Mouse (Mus musculus): ENCODE results near the gene Stt3a. TPM values are rescaled to one million over a fixed set of nuclear protein-coding genes. Genes with fewer than 3 reads are reported as not detected.
A peak's percentile ranks its signal among the peaks of the same experiment; 100 is the strongest.

The Stt3a gene
- polyA plus RNA-seq, 1 experiment from 2014 or later: 370 TPM

GRCm38 (mm10) chr9:36794487-36794886 lies 27.0 kb upstream of the Stt3a start:
- no peak overlapping the region for H3K9ac ChIP-seq
- H3K4me3 ChIP-seq (replicated peaks): no peak overlapping the region
- H3K27me3 ChIP-seq (replicated peaks): no peaks in the 10 kb centered on the region
- no peak overlapping the region for H3K27ac ChIP-seq
- WGBS: 75% methylated on average over 2 of the region's 2 CpGs
- peaks cover 5% of the 10 kb centered on the region for H3K36me3 ChIP-seq
- no peak overlapping the region for H3K4me2 ChIP-seq (replicated peaks)
- no peaks in the 10 kb centered on the region for H3K9me3 ChIP-seq
- no peak for ATAC-seq
- H3K4me1 ChIP-seq (replicated peaks): peaks cover 5% of the 10 kb centered on the region; the same call in 1 of the 2 replicates

GRCm38 (mm10) chr9:36792191-36792590 lies 24.7 kb upstream of the Stt3a start:
- Histone ChIP-seq H3K27ac (no peak overlapping the region), H3K9me3 (no peaks in the 10 kb centered on the region), H3K4me2 (replicated peaks) (no peak overlapping the region), H3K4me1 (replicated peaks) (peaks cover 5% of the 10 kb centered on the region; the same call in 1 of the 2 replicates), H3K27me3 (replicated peaks) (no peaks in the 10 kb centered on the region), H3K9ac (no peak overlapping the region), H3K36me3 (peaks cover 14% of the 10 kb centered on the region), H3K4me3 (replicated peaks) (no peak overlapping the region)
- no peak for ATAC-seq
- WGBS: 75% methylated on average over 3 of the region's 3 CpGs

- H3K27ac ChIP-seq: no peak overlapping the region
- peaks cover 18% of the 10 kb centered on the region for H3K36me3 ChIP-seq
- no peak overlapping the region for H3K4me2 ChIP-seq (replicated peaks)
- 79% methylated on average over 2 of the region's 2 CpGs for WGBS
- no peaks in the 10 kb centered on the region for H3K4me1 ChIP-seq (replicated peaks)
- no peak for ATAC-seq
- no peak overlapping the region for H3K9ac ChIP-seq
- no peak overlapping the region for H3K4me3 ChIP-seq (replicated peaks)
- no peaks in the 10 kb centered on the region for H3K9me3 ChIP-seq
- H3K27me3 ChIP-seq (replicated peaks): no peaks in the 10 kb centered on the region
These were observed 16.4 kb upstream of the Stt3a start for GRCm38 (mm10) chr9:36783921-36784320.

- no peak for ATAC-seq
- H3K4me2 ChIP-seq (replicated peaks): peak overlapping the region; percentile 73; the same call in 1 of the 2 replicates
- peaks cover 2% of the 10 kb centered on the region; the same call in 1 of the 2 replicates for H3K36me3 ChIP-seq
- H3K9ac ChIP-seq: no peak overlapping the region
- 93% methylated on average over 1 of the region's 1 CpGs for WGBS
- H3K4me3 ChIP-seq (replicated peaks): no peak overlapping the region
- no peaks in the 10 kb centered on the region for H3K27me3 ChIP-seq (replicated peaks)
- H3K9me3 ChIP-seq: no peaks in the 10 kb centered on the region
- H3K4me1 ChIP-seq (replicated peaks): 0 out of 2 replicates have a peak, but pooled peaks cover 4% of the 10 kb centered on the region
- H3K27ac ChIP-seq: no peak overlapping the region
These were observed 1.6 kb upstream of the Stt3a start for GRCm38 (mm10) chr9:36769048-36769413.

- Histone ChIP-seq H3K4me3 (replicated peaks) (peak overlapping the region; percentile 96), H3K27ac (peak overlapping the region; percentile 88), H3K27me3 (replicated peaks) (no peaks in the 10 kb centered on the region), H3K4me1 (replicated peaks) (0 out of 2 replicates have a peak, but pooled peaks cover 4% of the 10 kb centered on the region), H3K9ac (peak overlapping the region; percentile 74), H3K36me3 (peaks cover 6% of the 10 kb centered on the region; the same call in 1 of the 2 replicates), H3K9me3 (no peaks in the 10 kb centered on the region), H3K4me2 (replicated peaks) (peak overlapping the region; percentile 73)
- ATAC-seq: peak; percentile 32
- WGBS: 11% methylated on average over 25 of the region's 25 CpGs
These were observed 923 bp upstream of the Stt3a start for GRCm38 (mm10) chr9:36768156-36769047.

GRCm38 (mm10) chr9:36764378-36764777 lies 3.1 kb downstream of the Stt3a start:
- H3K4me3 ChIP-seq (replicated peaks): no peak overlapping the region
- H3K9ac ChIP-seq: no peak overlapping the region
- no peaks in the 10 kb centered on the region for H3K9me3 ChIP-seq
- H3K36me3 ChIP-seq: peaks cover 8% of the 10 kb centered on the region; the same call in 1 of the 2 replicates
- 93% methylated on average over 1 of the region's 1 CpGs for WGBS
- no peak for ATAC-seq
- H3K27me3 ChIP-seq (replicated peaks): no peaks in the 10 kb centered on the region
- no peak overlapping the region for H3K27ac ChIP-seq
- no peak overlapping the region for H3K4me2 ChIP-seq (replicated peaks)
- 0 out of 2 replicates have a peak, but pooled peaks cover 4% of the 10 kb centered on the region for H3K4me1 ChIP-seq (replicated peaks)

GRCm38 (mm10) chr9:36727034-36727755 lies 40.3 kb downstream of the Stt3a start, which contains the start of gene Chek1:
Chek1 (minus strand) TSS chr9:36727065.
- Histone ChIP-seq H3K36me3 (peaks cover 6% of the 10 kb centered on the region; the same call in 1 of the 2 replicates), H3K4me2 (replicated peaks) (peak within 1 kb of the TSS; percentile 80), H3K4me1 (replicated peaks) (0 out of 2 replicates have a peak, but pooled peaks cover 3% of the 10 kb centered on the region), H3K27me3 (replicated peaks) (no peaks in the 10 kb centered on the region), H3K9ac (peak within 1 kb of the TSS; percentile 55), H3K27ac (peak within 1 kb of the TSS; percentile 84), H3K4me3 (replicated peaks) (peak within 1 kb of the TSS; percentile 55), H3K9me3 (no peaks in the 10 kb centered on the region)
- 4% methylated on average over 12 of the region's 12 CpGs for WGBS
- peak; percentile 31; the same call in 1 of the 2 replicates for ATAC-seq

- peaks cover 5% of the 10 kb centered on the region; the same call in 1 of the 2 replicates for H3K36me3 ChIP-seq
- peak overlapping the region; percentile 55 for H3K4me3 ChIP-seq (replicated peaks)
- H3K4me1 ChIP-seq (replicated peaks): 0 out of 2 replicates have a peak, but pooled peaks cover 3% of the 10 kb centered on the region
- peak overlapping the region; percentile 55 for H3K9ac ChIP-seq
- peak overlapping the region; percentile 84 for H3K27ac ChIP-seq
- H3K27me3 ChIP-seq (replicated peaks): no peaks in the 10 kb centered on the region
- peak overlapping the region; percentile 80 for H3K4me2 ChIP-seq (replicated peaks)
- peak; percentile 96 for ATAC-seq
- WGBS: under 1% methylated on average over 53 of the region's 53 CpGs
- no peaks in the 10 kb centered on the region for H3K9me3 ChIP-seq
These were observed 41.1 kb downstream of the Stt3a start for GRCm38 (mm10) chr9:36726131-36727033.

- no peak overlapping the region for H3K9ac ChIP-seq
- 73% methylated on average over 3 of the region's 3 CpGs for WGBS
These were observed 50.9 kb downstream of the Stt3a start for GRCm38 (mm10) chr9:36716624-36717023.

GRCm38 (mm10) chr9:36707304-36707703 lies 60.2 kb downstream of the Stt3a start:
- no peak for ATAC-seq
- no peak overlapping the region for H3K9ac ChIP-seq
- H3K27ac ChIP-seq: no peak overlapping the region
- no peak overlapping the region for H3K4me2 ChIP-seq (replicated peaks)
- no peaks in the 10 kb centered on the region for H3K4me1 ChIP-seq (replicated peaks)
- no peaks in the 10 kb centered on the region for H3K27me3 ChIP-seq (replicated peaks)
- H3K9me3 ChIP-seq: no peaks in the 10 kb centered on the region
- WGBS: 90% methylated on average over 6 of the region's 6 CpGs
- 0 out of 2 replicates have a peak, but pooled peaks cover 2% of the 10 kb centered on the region for H3K36me3 ChIP-seq
- H3K4me3 ChIP-seq (replicated peaks): no peak overlapping the region

More at GRCm38 (mm10) chr9:36716624-36717023, 50.9 kb downstream of the Stt3a start:
- no peak overlapping the region for H3K27ac ChIP-seq
- no peaks in the 10 kb centered on the region for H3K27me3 ChIP-seq (replicated peaks)
- ATAC-seq: no peak
- H3K4me2 ChIP-seq (replicated peaks): no peak overlapping the region
- no peak overlapping the region for H3K4me3 ChIP-seq (replicated peaks)
- H3K9me3 ChIP-seq: no peaks in the 10 kb centered on the region
- no peaks in the 10 kb centered on the region for H3K4me1 ChIP-seq (replicated peaks)
- H3K36me3 ChIP-seq: peaks cover 4% of the 10 kb centered on the region

GRCm38 (mm10) chr9:36705923-36706322 lies 61.6 kb downstream of the Stt3a start:
- no peaks in the 10 kb centered on the region for H3K4me1 ChIP-seq (replicated peaks)
- H3K4me3 ChIP-seq (replicated peaks): no peak overlapping the region
- H3K27ac ChIP-seq: no peak overlapping the region
- no peak overlapping the region for H3K4me2 ChIP-seq (replicated peaks)
- H3K36me3 ChIP-seq: 0 out of 2 replicates have a peak, but pooled peaks cover 2% of the 10 kb centered on the region
- 80% methylated on average over 3 of the region's 3 CpGs for WGBS
- H3K9ac ChIP-seq: no peak overlapping the region
- H3K27me3 ChIP-seq (replicated peaks): no peaks in the 10 kb centered on the region
- ATAC-seq: no peak
- H3K9me3 ChIP-seq: no peaks in the 10 kb centered on the region

Data from intestine, embryonic 15.5 days (tissue).